Mouse (Mus musculus) heart, postnatal 25 days (tissue): ENCODE data around the gene Runx2. TPM values are rescaled to one million over a fixed set of nuclear protein-coding genes. Genes with fewer than 3 reads are reported as not detected.

ENCODE experiments used
- total RNA-seq, 2 experiments: library from RNA; stranded (reverse); gene quantifications; 2 replicates each; pipeline ENCODE4 v1.2.3; 2021

The Runx2 gene
- total RNA-seq, 2 experiments from 2014 or later: 0.26 to 0.48 TPM

Other genes with a start within 250 kb of the Runx2 start
- gene Supt3, start 37.6 kb downstream of the Runx2 start, total RNA-seq: 10 to 100 TPM; 11.0 to 12.0 TPM